Mouse (Mus musculus) E14TG2a.4 (cell line): ENCODE results near the gene Csnk2b.

Experiments used
- H3K27me3 ChIP-seq: 2 replicates; pipeline ENCODE4 v1.6.1; 2014; ENCODE audit warnings: low read length, control low read depth; ENCODE audit not compliant: insufficient read depth
- H3K36me3 ChIP-seq: 2 replicates; pipeline ENCODE4 v1.6.1; 2014; ENCODE audit warnings: low read length, control low read depth; ENCODE audit not compliant: insufficient read depth
- H3K4me1 ChIP-seq: replicated peaks from 2 replicates; pipeline ENCODE4 v1.6.1; 2014; ENCODE audit warnings: low read depth, low read length, control low read depth
- H3K4me3 ChIP-seq: replicated peaks from 2 replicates; pipeline ENCODE4 v1.5.1; 2014; ENCODE audit warnings: mild to moderate bottlenecking, low read length
- H3K9me3 ChIP-seq: 2 replicates; pipeline ENCODE4 v1.6.1; 2014; ENCODE audit warnings: low read length, control low read depth
- CTCF ChIP-seq: conservative IDR thresholded peaks from 2 replicates; pipeline ENCODE4 v1.5.1; 2014; ENCODE audit warnings: low read length
- NANOG ChIP-seq: IDR thresholded peaks from 2 replicates; pipeline ENCODE4 v1.6.1; 2014; ENCODE audit warnings: borderline replicate concordance, low read length, mixed read lengths
- POU5F1 ChIP-seq: IDR thresholded peaks from 2 replicates; pipeline ENCODE4 v1.6.1; 2014; ENCODE audit warnings: low read length, borderline replicate concordance

The Csnk2b gene

DNA sequence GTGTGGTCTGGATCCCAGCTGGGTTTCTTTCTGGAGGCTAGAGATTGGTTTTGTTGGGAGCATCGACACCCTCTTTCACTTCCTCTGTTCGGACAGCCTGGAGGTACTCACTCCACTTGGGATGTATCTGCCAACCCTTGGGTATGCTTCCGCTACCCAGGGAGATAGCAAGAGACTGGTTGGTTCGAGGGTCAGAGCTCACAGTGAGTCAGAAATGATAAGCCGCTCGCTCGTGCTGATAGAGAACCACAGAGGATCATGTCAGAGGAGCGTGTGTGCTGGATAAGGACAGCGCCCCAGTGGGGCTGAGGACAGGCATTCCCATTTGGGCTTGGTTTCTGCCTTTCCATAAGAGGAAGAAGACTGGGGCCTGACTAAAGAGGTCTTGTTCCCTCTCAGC, 42.1 kb downstream of the Csnk2b start:
- Histone ChIP-seq H3K36me3 (0 out of 2 replicates have a peak, but pooled peaks cover 3% of the 10 kb centered on the region), H3K4me3 (no peak overlapping the region), H3K4me1 (peaks cover 61% of the 10 kb centered on the region), H3K9me3 (no peaks in the 10 kb centered on the region), H3K27me3 (peaks cover 2% of the 10 kb centered on the region; the same call in 1 of the 2 replicates)
- TF ChIP-seq POU5F1 (no peak), NANOG (no peak), CTCF (no peak)

- TF ChIP-seq NANOG (no peak), CTCF (no peak), POU5F1 (no peak)
- H3K9me3 ChIP-seq = no peaks in the 10 kb centered on the region
- peaks cover 74% of the 10 kb centered on the region for H3K4me1 ChIP-seq
These were observed 44.0 kb downstream of the Csnk2b start, which contains the start of gene Ly6g6d for GRCm38 (mm10) chr17:35077786-35078233. Ly6g6d (minus strand) TSS chr17:35078065.

GRCm38 (mm10) chr17:35077285-35077684, 44.6 kb downstream of the Csnk2b start:
- Histone ChIP-seq H3K27me3 (no peaks in the 10 kb centered on the region), H3K36me3 (0 out of 2 replicates have a peak, but pooled peaks cover 3% of the 10 kb centered on the region), H3K4me1 (peaks cover 79% of the 10 kb centered on the region), H3K4me3 (peak overlapping the region; percentile 78), H3K9me3 (no peaks in the 10 kb centered on the region)
- TF ChIP-seq POU5F1 = no peak
- TF ChIP-seq CTCF = no peak

More at GRCm38 (mm10) chr17:35077786-35078233, 44.0 kb downstream of the Csnk2b start, which contains the start of gene Ly6g6d:
- Histone ChIP-seq H3K27me3 (no peaks in the 10 kb centered on the region; the same call in 1 of the 2 replicates), H3K4me3 (peak within 1 kb of the TSS; percentile 78), H3K36me3 (0 out of 2 replicates have a peak, but pooled peaks cover 3% of the 10 kb centered on the region)

GRCm38 (mm10) chr17:35076507-35077176, 45.2 kb downstream of the Csnk2b start, which contains the start of gene Ly6g6e:
Ly6g6e (plus strand) TSS chr17:35076902.
- H3K9me3 ChIP-seq = no peaks in the 10 kb centered on the region
- H3K36me3 ChIP-seq = 0 out of 2 replicates have a peak, but pooled peaks cover 3% of the 10 kb centered on the region
- no peak for TF ChIP-seq POU5F1
- TF ChIP-seq CTCF = no peak
- TF ChIP-seq NANOG = no peak
- H3K4me1 ChIP-seq = peaks cover 84% of the 10 kb centered on the region
- no peaks in the 10 kb centered on the region for H3K27me3 ChIP-seq
- H3K4me3 ChIP-seq = peak within 1 kb of the TSS; percentile 78

DNA sequence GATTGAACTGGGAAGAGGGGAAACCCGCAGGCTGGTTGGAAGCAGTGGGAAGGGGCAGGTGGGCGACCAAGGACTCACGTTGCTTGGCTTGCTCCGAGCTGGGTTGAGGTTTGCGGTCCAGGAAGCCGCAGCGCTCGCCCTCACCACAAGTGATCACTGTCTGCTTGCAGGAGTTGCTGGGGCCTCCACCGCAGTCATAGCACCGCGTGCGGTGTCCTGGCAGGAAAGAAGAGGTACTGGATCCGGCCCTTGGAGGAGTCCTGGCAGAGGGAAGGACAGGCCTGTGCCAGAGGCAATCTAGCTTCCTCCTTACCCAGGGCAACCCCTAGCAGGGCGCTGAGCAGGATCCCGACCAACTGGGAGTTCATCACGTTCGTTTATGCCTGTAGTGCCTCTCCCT, 47.8 kb downstream of the Csnk2b start:
- Histone ChIP-seq H3K36me3 (0 out of 2 replicates have a peak, but pooled peaks cover 3% of the 10 kb centered on the region), H3K4me1 (peaks cover 85% of the 10 kb centered on the region), H3K4me3 (peak overlapping the region; percentile 73), H3K9me3 (no peaks in the 10 kb centered on the region), H3K27me3 (peaks cover 3% of the 10 kb centered on the region; the same call in 1 of the 2 replicates)
- TF ChIP-seq POU5F1 = no peak
- TF ChIP-seq NANOG = no peak
- no peak for TF ChIP-seq CTCF

DNA sequence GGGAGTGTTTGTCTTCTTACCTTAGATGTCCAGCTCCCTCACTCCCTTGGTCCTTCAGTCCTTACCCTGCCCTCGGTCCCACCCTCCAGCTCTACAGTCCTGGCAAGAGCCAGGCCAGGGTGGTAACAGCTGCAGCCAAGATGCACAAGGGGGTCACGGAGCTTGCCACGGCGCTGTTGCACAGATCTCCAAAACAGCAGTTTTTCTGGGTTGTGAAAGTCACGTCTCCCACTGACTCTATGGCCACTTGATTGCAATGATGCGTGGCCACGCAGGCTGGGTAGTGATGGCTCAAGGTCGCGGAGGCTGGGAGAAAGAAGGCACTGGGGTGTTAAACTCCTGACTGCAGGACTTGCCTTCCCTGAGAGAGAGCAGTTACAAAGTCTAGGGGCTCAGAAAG, 50.4 kb downstream of the Csnk2b start:
- Histone ChIP-seq H3K36me3 (no peaks in the 10 kb centered on the region), H3K4me1 (peaks cover 87% of the 10 kb centered on the region), H3K4me3 (no peak overlapping the region), H3K9me3 (no peaks in the 10 kb centered on the region), H3K27me3 (peaks cover 28% of the 10 kb centered on the region)
- TF ChIP-seq POU5F1 (no peak), CTCF (no peak), NANOG (no peak)

GRCm38 (mm10) chr17:35070556-35071229, 51.2 kb downstream of the Csnk2b start:
- TF ChIP-seq CTCF = no peak
- no peak for TF ChIP-seq POU5F1
- no peak for TF ChIP-seq NANOG
- Histone ChIP-seq H3K27me3 (peaks cover 31% of the 10 kb centered on the region), H3K9me3 (no peaks in the 10 kb centered on the region)

GRCm38 (mm10) chr17:35068213-35068914, 53.5 kb downstream of the Csnk2b start:
- Histone ChIP-seq H3K4me1 (peaks cover 85% of the 10 kb centered on the region), H3K36me3 (peaks cover 2% of the 10 kb centered on the region), H3K4me3 (no peak overlapping the region), H3K27me3 (peaks cover 34% of the 10 kb centered on the region), H3K9me3 (no peaks in the 10 kb centered on the region)
- TF ChIP-seq CTCF (no peak), POU5F1 (no peak), NANOG (no peak)

More at GRCm38 (mm10) chr17:35070556-35071229, 51.2 kb downstream of the Csnk2b start:
- Histone ChIP-seq H3K4me1 (peaks cover 86% of the 10 kb centered on the region), H3K36me3 (no peaks in the 10 kb centered on the region), H3K4me3 (no peak overlapping the region; the same call in 1 of the 2 replicates)
